Mouse (Mus musculus) limb, embryonic 14.5 days (tissue): ENCODE results near the gene Ankdd1a. TPM values are rescaled to one million over a fixed set of nuclear protein-coding genes. Genes with fewer than 3 reads are reported as not detected.

Source experiments
- ATAC-seq: fragments of 200-750 bp; cut with Nextera tagmentation; 2 replicates; pipeline ENCODE4 v1.8.0; 2017; ENCODE audit warnings: low read depth, moderate number of reproducible peaks, moderate TSS enrichment; ENCODE audit not compliant: low FRiP score
- DNase-seq: peaks from one replicate; pipeline ENCODE4 v3.0.0-alpha.2; 2015; ENCODE audit warnings: low spot score
- H3K27ac ChIP-seq: fragments of 300-500 bp; sonication (generic); replicated peaks from 2 replicates; pipeline ENCODE4 v1.5.1; 2014; ENCODE audit warnings: low read depth, mild to moderate bottlenecking, low read length, moderate library complexity, mixed read lengths
- H3K27me3 ChIP-seq: fragments of 300-500 bp; sonication (generic); 2 replicates; pipeline ENCODE4 v1.6.1; 2014; ENCODE audit warnings: low read length, mixed read lengths; ENCODE audit not compliant: control insufficient read depth, insufficient read depth
- H3K36me3 ChIP-seq: fragments of 300-500 bp; sonication (generic); 2 replicates; pipeline ENCODE4 v1.6.1; 2014; ENCODE audit warnings: mild to moderate bottlenecking, low read length, moderate library complexity, mixed read lengths; ENCODE audit not compliant: control insufficient read depth, insufficient read depth
- H3K4me1 ChIP-seq: fragments of 300-500 bp; sonication (generic); 2 replicates; pipeline ENCODE4 v1.6.1; 2014; ENCODE audit warnings: antibody characterized with exemption, low read length, mixed read lengths; ENCODE audit not compliant: control insufficient read depth, insufficient read depth
- H3K4me2 ChIP-seq: fragments of 300-500 bp; sonication (generic); replicated peaks from 2 replicates; pipeline ENCODE4 v1.6.1; 2014; ENCODE audit warnings: low read depth, mild to moderate bottlenecking, low read length, moderate library complexity; ENCODE audit not compliant: severe bottlenecking
- H3K4me3 ChIP-seq: fragments of 300-500 bp; sonication (generic); replicated peaks from 2 replicates; pipeline ENCODE4 v1.5.1; 2014; ENCODE audit warnings: low read length
- H3K9ac ChIP-seq: fragments of 300-500 bp; sonication (generic); 2 replicates; pipeline ENCODE4 v1.6.1; 2014; ENCODE audit warnings: mild to moderate bottlenecking, low read depth, low read length, moderate library complexity; ENCODE audit not compliant: severe bottlenecking
- H3K9me3 ChIP-seq: fragments of 300-500 bp; sonication (generic); 2 replicates; pipeline ENCODE4 v1.6.1; 2016; ENCODE audit warnings: low read length; ENCODE audit not compliant: control insufficient read depth
- POLR2A ChIP-seq: fragments of 200-500 bp; IDR thresholded peaks from 2 replicates; pipeline ENCODE4 v1.8.0; 2012; ENCODE audit warnings: inconsistent platforms, mild to moderate bottlenecking, moderate library complexity, borderline replicate concordance; ENCODE audit not compliant: insufficient read depth, insufficient read length; ENCODE audit errors: extremely low read depth
- WGBS: fragments of 180-500 bp; shearing (Covaris S2); extraction: QIAGEN DNeasy Blood & Tissue Kit; methylation state at CpG from one replicate; pipeline ENCODE4 v1.1.7; 2014; 5-methylcytosine and 5-hydroxymethylcytosine counted together
- polyA plus RNA-seq, 2 experiments: library from polyadenylated mRNA; depleted of rRNA in 1 of 2; stranded (reverse) in 1 of 2; unstranded in 1 of 2; fragments of >200 nt; fragmentation: Nextera tagmentation in 1 of 2; extraction: Ambion mirVana in 1 of 2; gene quantifications; 2 replicates each; pipeline versions ENCODE4 v1.2.1 to v1.2.3; 2012 to 2014

Ankdd1a gene
- polyA plus RNA-seq, 2 experiments: 0.08 TPM; not detected in 1

DNA sequence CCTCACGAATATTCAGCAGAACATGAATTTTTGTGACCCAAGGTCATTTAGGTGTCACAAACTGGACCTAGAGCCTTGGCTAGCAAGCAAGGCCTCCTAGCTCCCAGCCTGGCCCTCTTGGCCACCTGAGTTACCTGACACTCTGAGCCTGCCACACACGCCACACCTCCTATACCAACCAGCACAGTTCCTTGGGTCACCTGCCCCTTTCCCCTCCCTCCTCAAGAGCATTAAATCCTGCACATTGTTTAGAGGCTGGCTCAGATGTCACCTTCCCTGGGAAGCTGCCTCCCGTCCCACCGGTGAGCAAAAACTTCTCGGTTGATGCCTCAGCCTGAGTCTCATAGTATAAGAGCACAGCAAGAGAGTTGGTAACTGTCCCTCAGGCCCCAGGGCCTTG is 11.3 kb upstream of the Ankdd1a start:
- 74% methylated on average over 5 of the region's 5 CpGs for WGBS
- no peak for DNase-seq
- no peak overlapping the region for H3K4me3 ChIP-seq
- H3K27me3 ChIP-seq: no peaks in the 10 kb centered on the region
- H3K9ac ChIP-seq: no peak overlapping the region
- TF ChIP-seq POLR2A: no peak
- no peaks in the 10 kb centered on the region for H3K36me3 ChIP-seq
- no peak for ATAC-seq
- H3K9me3 ChIP-seq: no peaks in the 10 kb centered on the region
- no peak overlapping the region for H3K27ac ChIP-seq
- H3K4me2 ChIP-seq: no peak overlapping the region
- H3K4me1 ChIP-seq: no peaks in the 10 kb centered on the region

DNA sequence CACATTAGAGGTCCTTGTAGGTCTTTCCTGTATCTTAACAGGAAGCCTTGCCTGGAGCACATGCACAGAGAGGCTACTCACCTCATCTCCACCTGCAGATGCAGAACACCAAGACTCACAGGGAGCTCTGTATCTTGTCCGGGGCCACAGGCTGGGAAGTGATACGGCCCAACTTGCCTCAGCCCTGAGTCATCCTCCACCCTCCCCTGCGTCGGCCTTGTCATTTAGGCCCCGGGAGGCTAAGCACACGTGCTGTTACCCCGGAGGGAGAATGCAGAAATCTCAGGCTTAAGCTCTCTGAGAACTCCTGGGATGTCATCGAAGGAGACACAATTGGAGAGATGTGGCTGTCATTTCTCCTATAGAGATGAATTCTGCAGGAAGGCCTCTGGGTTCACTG is 9.7 kb upstream of the Ankdd1a start:
- no peak overlapping the region for H3K4me3 ChIP-seq
- H3K9ac ChIP-seq: no peak overlapping the region
- no peaks in the 10 kb centered on the region for H3K9me3 ChIP-seq
- 59% methylated on average over 8 of the region's 8 CpGs for WGBS
- DNase-seq (no peak), ATAC-seq (no peak)
- no peak overlapping the region for H3K27ac ChIP-seq
- no peak overlapping the region for H3K4me2 ChIP-seq
- TF ChIP-seq POLR2A: no peak
- no peaks in the 10 kb centered on the region for H3K27me3 ChIP-seq
- H3K4me1 ChIP-seq: no peaks in the 10 kb centered on the region
- no peaks in the 10 kb centered on the region for H3K36me3 ChIP-seq

DNA sequence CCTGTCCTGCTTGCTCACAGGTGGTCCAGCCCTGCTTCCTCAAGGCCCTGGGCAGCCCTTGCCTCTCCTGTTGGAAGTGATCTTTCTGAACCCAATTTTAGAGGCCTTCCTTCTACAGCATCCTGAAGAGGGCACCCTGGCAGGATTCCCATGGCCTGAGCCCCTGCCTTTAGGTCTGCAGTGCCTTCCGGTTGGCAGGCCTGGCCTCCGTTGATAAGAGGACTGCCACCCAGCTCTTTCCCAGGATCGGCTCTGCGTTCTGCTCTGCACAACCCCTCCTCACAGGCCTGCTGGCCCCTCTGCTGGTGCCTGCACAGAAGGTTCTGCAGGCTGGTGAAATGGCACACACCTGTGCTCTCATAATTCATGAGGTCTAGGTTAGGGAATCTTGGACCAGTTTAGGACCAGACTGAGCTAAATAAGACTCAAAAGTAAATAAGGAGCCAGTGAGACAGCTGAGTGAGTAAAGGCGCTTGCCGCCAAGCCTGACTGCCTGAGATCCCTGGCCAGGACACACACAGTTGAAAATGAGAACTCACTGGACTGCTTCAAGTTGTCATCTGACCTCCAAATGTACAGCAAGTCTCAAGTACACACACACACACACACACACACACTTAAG is 8.5 kb upstream of the Ankdd1a start:
- 78% methylated on average over 6 of the region's 6 CpGs for WGBS
- Histone ChIP-seq H3K4me2 (no peak overlapping the region), H3K4me1 (no peaks in the 10 kb centered on the region), H3K9me3 (no peaks in the 10 kb centered on the region), H3K4me3 (no peak overlapping the region), H3K36me3 (no peaks in the 10 kb centered on the region), H3K27ac (no peak overlapping the region), H3K9ac (no peak overlapping the region), H3K27me3 (no peaks in the 10 kb centered on the region)
- TF ChIP-seq POLR2A: no peak
- ATAC-seq (no peak), DNase-seq (no peak)

DNA sequence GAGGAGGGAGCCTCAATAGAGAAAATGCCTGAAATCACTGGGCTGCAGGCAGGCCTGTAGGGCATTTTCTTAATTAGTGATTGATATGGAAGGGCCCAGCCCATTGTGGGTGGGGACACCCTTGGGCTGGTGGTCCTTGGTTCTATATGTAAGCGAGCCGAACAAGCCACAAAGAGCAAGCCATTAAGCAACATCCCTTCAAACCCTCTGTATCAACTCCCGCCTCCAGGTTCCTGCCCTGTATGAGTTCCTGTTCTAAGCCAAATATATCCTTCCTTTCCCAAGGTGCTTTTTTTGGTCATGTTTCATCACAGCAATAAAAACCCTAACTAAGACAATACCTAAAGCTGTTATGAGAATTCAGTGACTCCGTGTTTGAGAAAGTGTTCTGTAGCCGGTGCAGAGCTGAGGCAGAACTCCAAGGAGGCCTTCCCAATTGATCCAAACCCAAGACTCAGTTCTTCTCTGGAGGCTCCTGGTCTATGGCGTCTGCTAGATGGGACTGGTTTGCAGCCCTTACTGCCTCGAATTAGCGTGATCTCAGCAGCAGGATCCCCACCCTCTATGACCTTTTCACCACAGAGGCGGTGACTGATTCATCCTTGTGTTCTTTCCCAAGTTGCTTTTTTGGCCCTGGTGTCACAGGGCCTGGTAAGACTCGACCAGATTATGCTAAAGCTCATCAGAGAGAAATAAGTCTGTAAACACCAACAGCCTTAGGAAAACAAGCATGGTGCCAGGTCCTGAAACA is 5.6 kb upstream of the Ankdd1a start:
- ATAC-seq: no peak
- no peaks in the 10 kb centered on the region for H3K36me3 ChIP-seq
- H3K9me3 ChIP-seq: no peaks in the 10 kb centered on the region
- no peak overlapping the region for H3K9ac ChIP-seq
- no peak overlapping the region for H3K4me3 ChIP-seq
- H3K27me3 ChIP-seq: no peaks in the 10 kb centered on the region
- 0 out of 2 replicates have a peak, but pooled peaks cover under 1% of the 10 kb centered on the region for H3K4me1 ChIP-seq
- no peak overlapping the region for H3K27ac ChIP-seq
- no peak overlapping the region for H3K4me2 ChIP-seq
- 84% methylated on average over 10 of the region's 10 CpGs for WGBS
- TF ChIP-seq POLR2A: no peak
- no peak for DNase-seq

DNA sequence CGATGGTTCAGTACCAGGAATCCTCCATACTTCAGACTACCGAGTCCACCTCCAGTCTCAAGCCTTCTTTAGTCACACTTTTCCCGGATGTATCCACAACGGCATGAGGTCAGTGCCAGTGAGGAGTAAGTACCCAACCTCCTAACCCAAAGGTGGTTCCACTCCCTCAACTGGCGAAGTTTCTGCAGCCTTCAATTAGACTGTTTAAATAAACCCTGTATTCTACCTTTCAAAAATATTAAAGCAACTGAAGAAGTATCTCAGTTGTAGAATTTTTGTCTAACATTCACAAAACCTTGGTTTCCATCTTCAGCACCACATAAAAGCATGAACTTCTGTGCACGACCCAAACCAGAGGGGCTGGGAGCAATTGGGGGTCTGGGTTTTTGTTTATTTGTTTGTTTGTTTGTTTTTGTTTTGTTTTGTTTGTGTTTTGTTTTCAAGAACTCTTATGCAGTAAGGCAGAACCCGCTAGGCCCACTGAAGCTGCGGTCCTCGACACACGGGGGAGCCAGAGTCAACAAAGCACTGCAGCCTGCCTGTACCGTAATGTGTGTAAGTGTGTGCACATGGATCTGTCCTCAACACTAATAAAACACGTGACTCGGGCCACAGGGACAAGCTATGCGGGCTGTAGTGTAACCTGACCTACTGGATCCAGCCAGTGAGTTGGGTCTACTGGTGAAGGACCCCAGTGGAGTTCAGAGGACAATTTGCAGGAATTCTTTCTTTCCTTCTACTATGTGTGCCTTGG is 3.8 kb upstream of the Ankdd1a start:
- Histone ChIP-seq H3K4me2 (peak overlapping the region; percentile 32; the same call in 1 of the 2 replicates), H3K27me3 (no peaks in the 10 kb centered on the region), H3K4me1 (peaks cover 9% of the 10 kb centered on the region), H3K27ac (no peak overlapping the region), H3K4me3 (no peak overlapping the region), H3K9ac (no peak overlapping the region), H3K36me3 (no peaks in the 10 kb centered on the region), H3K9me3 (no peaks in the 10 kb centered on the region)
- WGBS: 22% methylated on average over 14 of the region's 14 CpGs
- ATAC-seq: peak; percentile 83
- peak; percentile 82 for DNase-seq
- no peak for TF ChIP-seq POLR2A
